Mouse (Mus musculus): ENCODE results near the gene Chit1. TPM values are rescaled to one million over a fixed set of nuclear protein-coding genes. Genes with fewer than 3 reads are reported as not detected.

Chit1 gene
- polyA plus RNA-seq, 1 experiment, result 0.19 TPM

GRCm38 (mm10) chr1:134150745-134151144 is 39.7 kb downstream of the Chit1 start:
- Histone ChIP-seq H3K4me1 (ENCODE audit: control insufficient read depth, insufficient read depth, low read length) (peaks cover 3% of the 10 kb centered on the region; the same call in 1 of the 2 replicates), H3K27ac (ENCODE audit: insufficient read depth, low read length) (no peak overlapping the region), H3K4me3 (ENCODE audit: insufficient read depth, low read length) (no peak overlapping the region)
- TF ChIP-seq POLR2A (IDR thresholded peaks at IDR 0.05; ENCODE audit: extremely low read depth, insufficient read depth, low read length), result no peak
- TF ChIP-seq CTCF (IDR thresholded peaks at IDR 0.05; ENCODE audit: extremely low read depth, insufficient read depth, low read length), result no peak

GRCm38 (mm10) chr1:134151655-134152412 is 40.8 kb downstream of the Chit1 start:
- Histone ChIP-seq H3K27ac (ENCODE audit: insufficient read depth, low read length) (no peak overlapping the region), H3K4me1 (ENCODE audit: control insufficient read depth, insufficient read depth, low read length) (no peaks in the 10 kb centered on the region), H3K4me3 (ENCODE audit: insufficient read depth, low read length) (no peak overlapping the region)
- TF ChIP-seq CTCF (IDR thresholded peaks at IDR 0.05; ENCODE audit: extremely low read depth, insufficient read depth, low read length), result peak; percentile 93
- TF ChIP-seq POLR2A (IDR thresholded peaks at IDR 0.05; ENCODE audit: extremely low read depth, insufficient read depth, low read length), result no peak

DNA sequence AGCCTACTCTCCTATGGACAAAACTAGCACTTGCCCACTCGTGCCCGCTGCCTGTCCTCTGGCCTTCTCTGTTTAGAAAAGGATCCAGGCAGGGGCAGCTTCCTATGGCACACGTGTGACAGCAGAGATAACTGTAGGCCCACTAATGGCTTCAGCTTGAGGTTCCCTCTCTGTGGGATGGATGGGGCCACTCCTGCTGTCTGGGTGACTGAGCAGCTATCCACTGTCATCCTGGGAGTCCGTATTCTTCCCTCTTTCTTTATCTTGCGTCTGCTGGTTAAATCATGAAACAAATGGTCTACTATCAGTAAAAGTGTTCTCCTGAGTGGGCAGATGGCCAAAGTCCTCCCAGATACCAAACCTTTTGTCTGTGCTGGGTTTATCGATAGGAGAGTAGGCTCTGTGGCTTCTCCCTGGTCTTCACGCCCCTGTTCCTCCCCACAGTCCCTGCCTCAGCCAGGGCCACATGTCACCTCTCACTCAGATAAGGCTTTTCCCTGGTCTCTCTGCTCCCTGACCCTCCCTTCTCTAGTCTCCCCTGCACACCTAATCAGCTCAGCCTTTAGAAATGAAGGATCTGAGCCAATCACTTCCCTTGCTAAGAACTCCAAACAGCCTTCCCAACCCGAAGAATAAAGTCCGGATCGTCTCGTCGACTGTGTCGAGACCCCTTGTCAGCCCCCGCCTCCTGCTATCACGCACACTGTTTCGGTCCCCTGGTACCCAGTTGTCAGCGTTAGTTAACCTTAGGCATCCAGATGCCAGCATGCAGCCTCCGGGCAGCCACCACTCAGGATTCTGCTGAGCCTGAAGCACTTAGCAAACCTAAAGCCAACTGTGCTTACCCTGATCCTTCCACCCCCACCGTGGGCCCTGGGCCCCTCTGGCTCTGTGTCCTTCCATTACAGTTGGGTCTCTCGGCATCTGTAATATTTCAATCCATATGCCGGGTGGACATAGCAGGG is 41.9 kb downstream of the Chit1 start:
- Histone ChIP-seq H3K27ac (ENCODE audit: insufficient read depth, low read length) (no peak overlapping the region), H3K4me1 (ENCODE audit: control insufficient read depth, insufficient read depth, low read length) (no peaks in the 10 kb centered on the region), H3K4me3 (ENCODE audit: insufficient read depth, low read length) (no peak overlapping the region)
- TF ChIP-seq CTCF (IDR thresholded peaks at IDR 0.05; ENCODE audit: extremely low read depth, insufficient read depth, low read length), result no peak
- no peak for TF ChIP-seq POLR2A (IDR thresholded peaks at IDR 0.05; ENCODE audit: extremely low read depth, insufficient read depth, low read length)

- Histone ChIP-seq H3K4me1 (ENCODE audit: control insufficient read depth, insufficient read depth, low read length) (no peaks in the 10 kb centered on the region), H3K4me3 (ENCODE audit: insufficient read depth, low read length) (no peak overlapping the region), H3K27ac (ENCODE audit: insufficient read depth, low read length) (no peak overlapping the region)
- TF ChIP-seq POLR2A (IDR thresholded peaks at IDR 0.05; ENCODE audit: extremely low read depth, insufficient read depth, low read length) (no peak), CTCF (IDR thresholded peaks at IDR 0.05; ENCODE audit: extremely low read depth, insufficient read depth, low read length) (no peak)
Measured at GRCm38 (mm10) chr1:134154121-134154520, 43.1 kb downstream of the Chit1 start.

DNA sequence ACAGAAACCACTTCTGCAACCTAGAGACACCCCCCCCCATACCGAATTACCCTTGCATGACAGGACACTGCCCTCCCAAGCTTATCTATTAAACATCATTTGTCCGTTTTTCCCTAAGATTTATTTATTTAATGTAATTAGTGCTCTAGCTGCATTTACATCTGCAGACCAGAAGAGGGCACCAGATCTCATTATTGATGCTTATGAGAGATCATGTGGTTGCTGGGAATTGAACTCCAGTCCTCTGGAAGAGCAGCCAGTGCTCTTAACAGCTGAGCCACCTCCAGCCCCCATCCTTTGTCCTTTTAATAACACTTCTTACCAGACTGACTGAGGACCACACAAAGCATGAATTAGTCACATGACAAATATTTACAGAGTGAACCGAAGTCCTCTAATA is 43.6 kb downstream of the Chit1 start:
- no peak overlapping the region for H3K4me3 ChIP-seq (ENCODE audit: insufficient read depth, low read length)
- H3K4me1 ChIP-seq (ENCODE audit: control insufficient read depth, insufficient read depth, low read length), result no peaks in the 10 kb centered on the region
- TF ChIP-seq POLR2A (IDR thresholded peaks at IDR 0.05; ENCODE audit: extremely low read depth, insufficient read depth, low read length) (no peak), CTCF (IDR thresholded peaks at IDR 0.05; ENCODE audit: extremely low read depth, insufficient read depth, low read length) (no peak)
- no peak overlapping the region for H3K27ac ChIP-seq (ENCODE audit: insufficient read depth, low read length)

DNA sequence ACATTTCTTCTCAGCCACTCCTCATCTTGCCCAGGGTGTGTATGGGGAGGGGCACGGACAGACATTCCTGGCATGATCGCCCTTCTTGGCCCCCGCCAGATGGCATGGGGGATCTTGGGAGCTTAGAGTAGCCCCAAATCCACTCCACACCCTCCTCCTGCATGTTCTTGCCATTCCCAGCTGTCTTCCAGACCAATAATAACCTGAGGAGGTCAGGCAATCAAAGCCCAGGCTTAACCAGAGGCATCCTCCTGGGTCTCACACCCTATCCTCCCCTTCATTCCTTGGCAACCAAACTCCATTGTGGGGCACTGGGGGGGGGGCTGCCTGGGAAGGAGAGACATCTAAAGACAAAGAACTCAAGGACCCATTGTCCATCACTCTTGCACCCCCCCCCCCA is 49.4 kb downstream of the Chit1 start:
- H3K4me1 ChIP-seq (ENCODE audit: control insufficient read depth, insufficient read depth, low read length), result no peaks in the 10 kb centered on the region

GRCm38 (mm10) chr1:134161399-134161798 is 50.4 kb downstream of the Chit1 start:
- H3K4me3 ChIP-seq (ENCODE audit: insufficient read depth, low read length), result no peak overlapping the region
- no peaks in the 10 kb centered on the region for H3K4me1 ChIP-seq (ENCODE audit: control insufficient read depth, insufficient read depth, low read length)
- TF ChIP-seq POLR2A (IDR thresholded peaks at IDR 0.05; ENCODE audit: extremely low read depth, insufficient read depth, low read length), result no peak
- no peak for TF ChIP-seq CTCF (IDR thresholded peaks at IDR 0.05; ENCODE audit: extremely low read depth, insufficient read depth, low read length)
- H3K27ac ChIP-seq (ENCODE audit: insufficient read depth, low read length), result no peak overlapping the region

More for the DNA sequence above, 49.4 kb downstream of the Chit1 start:
- TF ChIP-seq CTCF (IDR thresholded peaks at IDR 0.05; ENCODE audit: extremely low read depth, insufficient read depth, low read length), result no peak
- Histone ChIP-seq H3K27ac (ENCODE audit: insufficient read depth, low read length) (no peak overlapping the region), H3K4me3 (ENCODE audit: insufficient read depth, low read length) (no peak overlapping the region)

GRCm38 (mm10) chr1:134162510-134163225 is 51.6 kb downstream of the Chit1 start:
- no peak for TF ChIP-seq CTCF (IDR thresholded peaks at IDR 0.05; ENCODE audit: extremely low read depth, insufficient read depth, low read length)
- no peak for TF ChIP-seq POLR2A (IDR thresholded peaks at IDR 0.05; ENCODE audit: extremely low read depth, insufficient read depth, low read length)
- Histone ChIP-seq H3K4me1 (ENCODE audit: control insufficient read depth, insufficient read depth, low read length) (no peaks in the 10 kb centered on the region), H3K27ac (ENCODE audit: insufficient read depth, low read length) (no peak overlapping the region), H3K4me3 (ENCODE audit: insufficient read depth, low read length) (no peak overlapping the region)

DNA sequence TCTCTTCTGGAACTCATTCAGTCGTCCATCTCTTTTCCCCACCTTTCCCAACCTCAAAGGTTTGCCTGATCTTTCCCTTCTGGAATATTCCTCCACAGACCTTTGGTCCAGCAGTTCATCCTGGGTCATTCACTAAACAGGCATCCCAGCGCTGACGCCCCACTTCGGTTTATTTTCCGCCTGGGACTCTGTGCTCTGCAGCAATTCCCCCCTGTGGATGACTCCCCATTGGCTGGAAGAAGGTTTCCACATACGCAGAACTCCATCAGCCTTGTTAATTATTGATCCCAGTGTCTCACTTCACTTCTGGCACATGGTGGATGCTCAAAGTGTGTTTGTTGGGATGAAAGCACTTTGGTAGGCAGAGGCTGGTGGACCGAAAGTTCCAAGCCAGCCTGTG is 52.4 kb downstream of the Chit1 start:
- Histone ChIP-seq H3K4me1 (ENCODE audit: control insufficient read depth, insufficient read depth, low read length) (no peaks in the 10 kb centered on the region), H3K27ac (ENCODE audit: insufficient read depth, low read length) (no peak overlapping the region)
- no peak for TF ChIP-seq CTCF (IDR thresholded peaks at IDR 0.05; ENCODE audit: extremely low read depth, insufficient read depth, low read length)
- no peak for TF ChIP-seq POLR2A (IDR thresholded peaks at IDR 0.05; ENCODE audit: extremely low read depth, insufficient read depth, low read length)

More for the DNA sequence above, 52.4 kb downstream of the Chit1 start:
- H3K4me3 ChIP-seq (ENCODE audit: insufficient read depth, low read length), result no peak overlapping the region
